Comparison of ENCODE assay signal across 11 mouse cellular contexts in genomic region chr3:90294651-90295050, GRCm38 (mm10). TPM values are rescaled to one million over a fixed set of nuclear protein-coding genes. Genes with fewer than 3 reads are reported as not detected.
DNase-seq lines count a peak whose midpoint lies in the region; ATAC-seq and TF ChIP-seq lines count a peak whose summit lies in the region.
"Had no signal": no experiment of that assay in that cellular context is flagged by ENCODE, and none has a peak within 500 bp of the region (broad histone marks: within the 10 kb centered on the region; RNA-seq: fewer than 3 reads in every experiment).

No protein-coding gene starts in this region.

- no peak overlapping the region for H3K27ac ChIP-seq in kidney, postnatal 0 days
- no peak overlapping the region for H3K27ac ChIP-seq in embryonic facial prominence, embryonic 13.5 days
- H3K27ac ChIP-seq in intestine, embryonic 14.5 days (ENCODE audit: low read depth): no peak overlapping the region
- no peak overlapping the region for H3K27ac ChIP-seq in midbrain, embryonic 16.5 days (ENCODE audit: low read length)

- ATAC-seq in kidney, postnatal 0 days (replicated peaks; ENCODE audit: low FRiP score, low read depth): no peak
- ATAC-seq in embryonic facial prominence, embryonic 13.5 days (ENCODE audit: insufficient number of reproducible peaks, insufficient read depth, low FRiP score, low TSS enrichment, low read depth): no peak
- ATAC-seq in intestine, embryonic 14.5 days (replicated peaks; ENCODE audit: low FRiP score, low TSS enrichment, low read depth): no peak
- no peak for ATAC-seq in midbrain, embryonic 16.5 days
- ATAC-seq: Patski had no signal

- no peaks in the 10 kb centered on the region for H3K9me3 ChIP-seq in kidney, postnatal 0 days (replicated peaks; ENCODE audit: low read length)
- H3K9me3 ChIP-seq in embryonic facial prominence, embryonic 13.5 days: no peaks in the 10 kb centered on the region
- H3K9me3 ChIP-seq in intestine, embryonic 14.5 days (ENCODE audit: control insufficient read depth, low read length): no peaks in the 10 kb centered on the region
- no peaks in the 10 kb centered on the region for H3K9me3 ChIP-seq in midbrain, embryonic 16.5 days (replicated peaks; ENCODE audit: control insufficient read depth, low read length, poor library complexity, severe bottlenecking)

- TF ChIP-seq CTCF in kidney, postnatal 0 days (IDR thresholded peaks at IDR 0.05; ENCODE audit: low read depth): no peak

- peak overlapping the region; percentile 83 for H3K4me3 ChIP-seq in kidney, postnatal 0 days (replicated peaks; ENCODE audit: low read depth, low read length)
- peak overlapping the region; percentile 84 for H3K4me3 ChIP-seq in embryonic facial prominence, embryonic 13.5 days
- peak overlapping the region; percentile 74 for H3K4me3 ChIP-seq in intestine, embryonic 14.5 days (ENCODE audit: low read depth, low read length)
- peak overlapping the region; percentile 86 for H3K4me3 ChIP-seq in midbrain, embryonic 16.5 days (ENCODE audit: low read depth, low read length)

- no peak overlapping the region for H3K9ac ChIP-seq in kidney, postnatal 0 days (ENCODE audit: low read depth, low read length)
- peak overlapping the region; percentile 89 for H3K9ac ChIP-seq in embryonic facial prominence, embryonic 13.5 days
- H3K9ac ChIP-seq in intestine, embryonic 14.5 days (ENCODE audit: low read length): no peak overlapping the region
- H3K9ac ChIP-seq in midbrain, embryonic 16.5 days (ENCODE audit: low read depth, low read length): peak overlapping the region; percentile 69; the same call in 1 of the 2 replicates

- DNase-seq in kidney, postnatal 0 days (ENCODE audit: low spot score): no peak
- no peak for DNase-seq in kidney, adult 8-10 months
- DNase-seq in intestine, embryonic 14.5 days (ENCODE audit: low spot score): no peak
- no peak for DNase-seq in spleen, postnatal 36 days (ENCODE audit: low spot score in 2 of 2)
- DNase-seq in adrenal gland, adult 8-10 months: no peak
- no peak for DNase-seq in urinary bladder, postnatal 25 days (ENCODE audit: low spot score)

- H3K27me3 ChIP-seq in kidney, postnatal 0 days (ENCODE audit: insufficient read depth, low read length): no peaks in the 10 kb centered on the region
- H3K27me3 ChIP-seq in embryonic facial prominence, embryonic 13.5 days: no peaks in the 10 kb centered on the region
- H3K27me3 ChIP-seq in intestine, embryonic 14.5 days (replicated peaks; ENCODE audit: control insufficient read depth, insufficient read depth, low read length): no peaks in the 10 kb centered on the region
- H3K27me3 ChIP-seq in midbrain, embryonic 16.5 days (ENCODE audit: control insufficient read depth, insufficient read depth, low read depth, low read length): no peaks in the 10 kb centered on the region
- H3K27me3 ChIP-seq: Patski had no signal

- no peaks in the 10 kb centered on the region for H3K36me3 ChIP-seq in kidney, postnatal 0 days (ENCODE audit: insufficient read depth, low read length)
- no peaks in the 10 kb centered on the region for H3K36me3 ChIP-seq in embryonic facial prominence, embryonic 13.5 days
- no peaks in the 10 kb centered on the region for H3K36me3 ChIP-seq in intestine, embryonic 14.5 days (ENCODE audit: control insufficient read depth, insufficient read depth, low read length)
- H3K36me3 ChIP-seq in midbrain, embryonic 16.5 days (ENCODE audit: control insufficient read depth, insufficient read depth, low read length): no peaks in the 10 kb centered on the region

- peak overlapping the region; percentile 73 for H3K4me2 ChIP-seq in kidney, postnatal 0 days (ENCODE audit: low read length)
- H3K4me2 ChIP-seq in embryonic facial prominence, embryonic 13.5 days: peak overlapping the region; percentile 74
- H3K4me2 ChIP-seq in intestine, embryonic 14.5 days (ENCODE audit: low read length): peak overlapping the region; percentile 91
- H3K4me2 ChIP-seq in midbrain, embryonic 16.5 days (ENCODE audit: low read length): peak overlapping the region; percentile 87

- H3K4me1 ChIP-seq in kidney, postnatal 0 days (replicated peaks; ENCODE audit: insufficient read depth, low read length): 0 out of 2 replicates have a peak, but pooled peaks cover 6% of the 10 kb centered on the region
- H3K4me1 ChIP-seq in embryonic facial prominence, embryonic 13.5 days: peaks cover 16% of the 10 kb centered on the region
- H3K4me1 ChIP-seq in intestine, embryonic 14.5 days (replicated peaks; ENCODE audit: control insufficient read depth, insufficient read depth, low read length): peaks cover 13% of the 10 kb centered on the region; the same call in 1 of the 2 replicates
- H3K4me1 ChIP-seq in midbrain, embryonic 16.5 days (ENCODE audit: control insufficient read depth, insufficient read depth, low read length): peaks cover 32% of the 10 kb centered on the region

- 58% methylated on average over 2 of the region's 2 CpGs for WGBS in kidney, postnatal 0 days
- 47% methylated on average over 2 of the region's 2 CpGs for WGBS in embryonic facial prominence, embryonic 13.5 days
- 67% methylated on average over 2 of the region's 2 CpGs for WGBS in intestine, embryonic 14.5 days
- 70% methylated on average over 2 of the region's 2 CpGs for WGBS in midbrain, embryonic 16.5 days

RNA-seq across cellular contexts. Expression of gene Gatad2b, which starts 1.7 kb away (rescaled TPM):
- polyA plus RNA-seq in kidney, postnatal 0 days (2015; fragmentation: Nextera tagmentation; extraction: Ambion mirVana): 8.1 and 8.9 TPM in 2 replicates
- polyA plus RNA-seq in embryonic facial prominence, embryonic 13.5 days (2015; fragmentation: Nextera tagmentation; extraction: Ambion mirVana): 19.0 and 24.5 TPM in 2 replicates
- polyA plus RNA-seq in intestine, embryonic 14.5 days (2014; fragmentation: Nextera tagmentation; extraction: Ambion mirVana): 15.5 and 16.0 TPM in 2 replicates
- 10.9 and 12.0 TPM in 2 replicates for polyA plus RNA-seq in midbrain, embryonic 16.5 days (2015; fragmentation: Nextera tagmentation; extraction: Ambion mirVana)
- 10 to 100 TPM; 62.6 to 85.2 (median 71.6) TPM for total RNA-seq in adrenal gland, adult 8-10 months (2022)

RNA-seq across cellular contexts. Expression of gene Dennd4b, which starts 29.7 kb away (rescaled TPM):
- 2.2 TPM in 2 replicates for polyA plus RNA-seq in kidney, postnatal 0 days (2015; fragmentation: Nextera tagmentation; extraction: Ambion mirVana)
- 4.9 and 5.6 TPM in 2 replicates for polyA plus RNA-seq in embryonic facial prominence, embryonic 13.5 days (2015; fragmentation: Nextera tagmentation; extraction: Ambion mirVana)
- polyA plus RNA-seq in intestine, embryonic 14.5 days (2014; fragmentation: Nextera tagmentation; extraction: Ambion mirVana): 3.6 and 4.9 TPM in 2 replicates
- polyA plus RNA-seq in midbrain, embryonic 16.5 days (2015; fragmentation: Nextera tagmentation; extraction: Ambion mirVana): 7.8 and 8.5 TPM in 2 replicates
- 10 to 100 TPM in 3 of 4 experiments, 1 to 10 TPM in 1; 9.2 to 14.5 (median 12.8) TPM for total RNA-seq in adrenal gland, adult 8-10 months (2022)

RNA-seq across cellular contexts. Expression of gene Crtc2, which starts 40.7 kb away (rescaled TPM):
- 20.7 and 23.7 TPM in 2 replicates for polyA plus RNA-seq in kidney, postnatal 0 days (2015; fragmentation: Nextera tagmentation; extraction: Ambion mirVana)
- 25.9 and 26.9 TPM in 2 replicates for polyA plus RNA-seq in embryonic facial prominence, embryonic 13.5 days (2015; fragmentation: Nextera tagmentation; extraction: Ambion mirVana)
- 17.3 and 17.5 TPM in 2 replicates for polyA plus RNA-seq in intestine, embryonic 14.5 days (2014; fragmentation: Nextera tagmentation; extraction: Ambion mirVana)
- 21.5 and 24.6 TPM in 2 replicates for polyA plus RNA-seq in midbrain, embryonic 16.5 days (2015; fragmentation: Nextera tagmentation; extraction: Ambion mirVana)
- total RNA-seq in adrenal gland, adult 8-10 months (2022): 10 to 100 TPM; 43.5 to 73.2 (median 63.9) TPM

RNA-seq across cellular contexts. Expression of gene Slc39a1, which starts 46.7 kb away (rescaled TPM):
- 130 TPM in 2 replicates for polyA plus RNA-seq in kidney, postnatal 0 days (2015; fragmentation: Nextera tagmentation; extraction: Ambion mirVana)
- 86.2 and 92.6 TPM in 2 replicates for polyA plus RNA-seq in embryonic facial prominence, embryonic 13.5 days (2015; fragmentation: Nextera tagmentation; extraction: Ambion mirVana)
- polyA plus RNA-seq in intestine, embryonic 14.5 days (2014; fragmentation: Nextera tagmentation; extraction: Ambion mirVana): 101 and 104 TPM in 2 replicates
- polyA plus RNA-seq in midbrain, embryonic 16.5 days (2015; fragmentation: Nextera tagmentation; extraction: Ambion mirVana): 43.0 and 46.8 TPM in 2 replicates
- 100 to 1,000 TPM; 129 to 172 (median 151) TPM for total RNA-seq in adrenal gland, adult 8-10 months (2022)

RNA-seq across cellular contexts. Expression of gene Creb3l4, which starts 51.3 kb away (rescaled TPM):
- 4.0 and 5.1 TPM in 2 replicates for polyA plus RNA-seq in kidney, postnatal 0 days (2015; fragmentation: Nextera tagmentation; extraction: Ambion mirVana)
- 8.9 and 9.1 TPM in 2 replicates for polyA plus RNA-seq in embryonic facial prominence, embryonic 13.5 days (2015; fragmentation: Nextera tagmentation; extraction: Ambion mirVana)
- polyA plus RNA-seq in intestine, embryonic 14.5 days (2014; fragmentation: Nextera tagmentation; extraction: Ambion mirVana): 5.8 and 6.9 TPM in 2 replicates
- polyA plus RNA-seq in midbrain, embryonic 16.5 days (2015; fragmentation: Nextera tagmentation; extraction: Ambion mirVana): 1.1 and 2.2 TPM in 2 replicates
- 1 to 10 TPM in 1 of 4 experiments, under 1 TPM in 3; 0.35 to 1.3 (median 0.63) TPM for total RNA-seq in adrenal gland, adult 8-10 months (2022)
- total RNA-seq: common myeloid progenitor, adult 5-6 weeks; left cerebral cortex, postnatal 25 days had no signal

Comparison
In these comparisons a context has a peak if more than half of its experiments do, and no peak if none do; other contexts are left out.
1. H3K9ac ChIP-seq: peak in embryonic facial prominence, embryonic 13.5 days (single experiment) and midbrain, embryonic 16.5 days (single experiment); none in kidney, postnatal 0 days (single experiment) and intestine, embryonic 14.5 days (single experiment).
2. Peak in every context shown above with its lines, with median percentiles within 50 percentile points of each other: H3K4me2 ChIP-seq and H3K4me3 ChIP-seq.